Mouse (Mus musculus): ENCODE data around the gene Vmn1r87. TPM values are rescaled to one million over a fixed set of nuclear protein-coding genes. Genes with fewer than 3 reads are reported as not detected.
"Not testable (repeated sequence)": the region's sequence is repeated elsewhere in the genome, so short reads cannot be mapped to it uniquely, and the experiment has no call there.

The Vmn1r87 gene
- not detected for polyA plus RNA-seq (2012; fragmentation: generic; extraction: Trizol)
- long read RNA-seq, experiment 1, result 0 reads
- long read RNA-seq, experiment 2, result 0 reads

DNA sequence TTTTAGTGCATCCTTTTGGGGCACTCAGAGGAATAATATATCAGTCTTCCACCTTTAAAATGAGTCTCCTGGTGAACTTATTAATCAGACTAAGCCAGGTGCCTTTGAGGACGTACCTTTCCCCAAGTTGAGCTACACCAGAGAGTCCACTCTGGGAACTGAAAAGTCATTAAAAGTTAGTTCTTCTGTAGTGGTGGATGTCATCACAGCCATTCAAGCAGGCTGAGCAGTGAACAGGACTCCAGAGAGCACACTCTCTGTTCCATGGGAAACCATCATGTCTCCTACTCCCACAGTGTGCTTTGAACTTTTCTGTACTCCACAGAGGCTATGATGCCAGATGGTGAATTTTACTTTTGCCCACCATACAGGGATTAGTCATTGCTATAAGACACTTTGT is at the start of gene Vmn1r87:
TSS of gene Vmn1r87 (minus strand) at position 101 of the 400 bp plus-strand sequence.
- H3K27me3 ChIP-seq (ENCODE audit: control insufficient read depth, insufficient read depth, insufficient read length), result no peaks in the 10 kb centered on the region
- no peaks in the 10 kb centered on the region for H3K36me3 ChIP-seq (ENCODE audit: control insufficient read depth, insufficient read depth)
- no peak within 1 kb of the TSS for H3K4me3 ChIP-seq (ENCODE audit: insufficient read depth, poor library complexity, severe bottlenecking)
- H3K79me3 ChIP-seq (ENCODE audit: low read depth), result no peaks in the 10 kb centered on the region
- no peaks in the 10 kb centered on the region for H3K79me2 ChIP-seq (ENCODE audit: control insufficient read depth, insufficient read depth)
- H3ac ChIP-seq (ENCODE audit: control insufficient read depth, insufficient read length, low read depth), result no peak within 1 kb of the TSS
- no peak for TF ChIP-seq MYOD1 (IDR thresholded peaks at IDR 0.05; ENCODE audit: control insufficient read depth, insufficient read length, low read depth)
- no peak for TF ChIP-seq USF1 (IDR thresholded peaks at IDR 0.05; ENCODE audit: low read depth)
- TF ChIP-seq MAX (IDR thresholded peaks at IDR 0.05), result no peak
- no peak for TF ChIP-seq CEBPB (IDR thresholded peaks at IDR 0.05; ENCODE audit: low read depth)
- no peak for TF ChIP-seq FOSL1 (IDR thresholded peaks at IDR 0.05; ENCODE audit: insufficient read depth, low read length, poor library complexity, severe bottlenecking)
- no peak for TF ChIP-seq MYOG (IDR thresholded peaks at IDR 0.05; ENCODE audit: control insufficient read depth, extremely low read depth, insufficient read length)
- TF ChIP-seq CTCF (IDR thresholded peaks at IDR 0.05; ENCODE audit: control insufficient read depth, insufficient read depth, insufficient read length), result no peak

DNA sequence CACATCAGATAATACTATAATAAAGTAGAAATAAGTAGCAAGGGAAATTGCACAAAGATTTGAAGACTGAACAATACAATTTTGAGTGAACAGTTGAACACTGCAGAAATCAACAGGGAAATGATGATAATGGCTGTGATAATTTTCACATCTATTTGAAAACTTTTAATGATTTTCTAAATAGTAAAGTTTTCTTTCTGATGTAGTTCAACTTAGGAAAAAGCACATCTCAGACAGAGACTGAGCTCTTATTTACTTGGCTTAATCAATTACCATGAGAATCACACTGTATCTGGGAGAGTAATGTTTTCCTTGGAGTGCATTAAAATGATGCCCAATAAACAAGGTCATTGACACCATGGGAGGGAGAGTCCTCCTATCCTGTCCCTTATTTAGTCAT is 19.3 kb upstream of the Vmn1r87 start, which contains the start of gene Vmn1r88:
TSS of gene Vmn1r88 (plus strand) at position 301 of the 400 bp plus-strand sequence.
- no peaks in the 10 kb centered on the region for H3K36me3 ChIP-seq (ENCODE audit: control insufficient read depth, insufficient read depth)
- no peaks in the 10 kb centered on the region for H3K27me3 ChIP-seq (ENCODE audit: control insufficient read depth, insufficient read depth, insufficient read length)
- H3K79me3 ChIP-seq (ENCODE audit: low read depth), result no peaks in the 10 kb centered on the region
- no peak within 1 kb of the TSS for H3ac ChIP-seq (ENCODE audit: control insufficient read depth, insufficient read length, low read depth)
- no peaks in the 10 kb centered on the region for H3K79me2 ChIP-seq (ENCODE audit: control insufficient read depth, insufficient read depth)
- no peak for TF ChIP-seq MAX (IDR thresholded peaks at IDR 0.05)
- no peak for TF ChIP-seq USF1 (IDR thresholded peaks at IDR 0.05; ENCODE audit: low read depth)
- TF ChIP-seq FOSL1 (IDR thresholded peaks at IDR 0.05; ENCODE audit: insufficient read depth, low read length, poor library complexity, severe bottlenecking), result no peak
- no peak for TF ChIP-seq CEBPB (IDR thresholded peaks at IDR 0.05; ENCODE audit: low read depth)
- TF ChIP-seq MYOD1 (IDR thresholded peaks at IDR 0.05; ENCODE audit: control insufficient read depth, insufficient read length, low read depth), result no peak
- TF ChIP-seq CTCF (IDR thresholded peaks at IDR 0.05; ENCODE audit: control insufficient read depth, insufficient read depth, insufficient read length), result no peak
- no peak for TF ChIP-seq MYOG (IDR thresholded peaks at IDR 0.05; ENCODE audit: control insufficient read depth, extremely low read depth, insufficient read length)
- H3K4me3 ChIP-seq (ENCODE audit: insufficient read depth, poor library complexity, severe bottlenecking), result no peak within 1 kb of the TSS

DNA sequence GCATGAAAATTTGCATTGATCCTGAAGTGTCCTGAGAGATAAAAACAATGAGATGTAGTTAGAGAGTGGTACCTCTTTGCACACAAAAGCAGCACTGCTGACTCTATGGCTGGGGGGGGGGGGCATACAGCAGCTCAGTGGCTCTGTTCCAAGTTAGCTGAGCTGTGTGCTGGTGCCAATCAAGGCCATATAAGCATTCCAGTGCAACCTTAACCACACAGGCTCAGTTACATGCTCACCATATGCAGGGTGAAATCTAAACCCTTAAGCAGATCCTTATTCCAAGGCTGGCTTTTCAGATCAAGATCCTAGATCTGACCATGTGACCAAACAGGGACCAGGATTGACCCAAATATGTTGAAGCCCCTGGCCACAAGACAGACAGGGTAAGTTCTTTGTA is 2.6 kb downstream of the Vmn1r87 start:
- Histone ChIP-seq H3K4me3 (ENCODE audit: insufficient read depth, poor library complexity, severe bottlenecking) (no peak overlapping the region), H3K27me3 (ENCODE audit: control insufficient read depth, insufficient read depth, insufficient read length) (no peaks in the 10 kb centered on the region), H3K79me3 (ENCODE audit: low read depth) (no peaks in the 10 kb centered on the region), H3ac (ENCODE audit: control insufficient read depth, insufficient read length, low read depth) (no peak overlapping the region), H3K79me2 (ENCODE audit: control insufficient read depth, insufficient read depth) (no peaks in the 10 kb centered on the region), H3K36me3 (ENCODE audit: control insufficient read depth, insufficient read depth) (no peaks in the 10 kb centered on the region)
- no peak for TF ChIP-seq CTCF (IDR thresholded peaks at IDR 0.05; ENCODE audit: control insufficient read depth, insufficient read depth, insufficient read length)

DNA sequence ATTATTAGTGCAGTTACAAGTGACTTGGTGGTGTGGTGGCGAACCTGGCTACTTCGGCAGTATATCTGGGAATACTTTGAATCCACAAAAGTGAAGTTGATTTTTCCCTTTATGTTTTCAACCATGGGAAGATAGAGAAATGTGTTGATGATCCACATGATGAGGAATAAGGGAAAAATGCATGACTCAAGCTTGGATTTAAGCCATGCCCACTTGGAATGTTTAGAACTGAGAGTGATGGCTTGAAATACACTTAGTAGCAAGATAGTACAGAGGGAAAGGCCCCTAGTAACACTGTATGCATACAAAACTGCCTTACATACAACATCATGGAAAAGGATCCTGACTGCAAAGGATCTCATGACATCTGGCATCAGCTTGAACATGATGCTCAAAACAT is 8.1 kb downstream of the Vmn1r87 start:
- TF ChIP-seq MYOG (IDR thresholded peaks at IDR 0.05; ENCODE audit: control insufficient read depth, extremely low read depth, insufficient read length) (no peak), FOSL1 (IDR thresholded peaks at IDR 0.05; ENCODE audit: insufficient read depth, low read length, poor library complexity, severe bottlenecking) (no peak), MAX (IDR thresholded peaks at IDR 0.05) (no peak), USF1 (IDR thresholded peaks at IDR 0.05; ENCODE audit: low read depth) (no peak), CEBPB (IDR thresholded peaks at IDR 0.05; ENCODE audit: low read depth) (no peak), MYOD1 (IDR thresholded peaks at IDR 0.05; ENCODE audit: control insufficient read depth, insufficient read length, low read depth) (no peak), CTCF (IDR thresholded peaks at IDR 0.05; ENCODE audit: control insufficient read depth, insufficient read depth, insufficient read length) (no peak)
- H3K4me3 ChIP-seq (ENCODE audit: insufficient read depth, poor library complexity, severe bottlenecking), result no peak overlapping the region
- H3K79me3 ChIP-seq (ENCODE audit: low read depth), result no peaks in the 10 kb centered on the region
- H3K27me3 ChIP-seq (ENCODE audit: control insufficient read depth, insufficient read depth, insufficient read length), result no peaks in the 10 kb centered on the region
- no peaks in the 10 kb centered on the region for H3K79me2 ChIP-seq (ENCODE audit: control insufficient read depth, insufficient read depth)
- no peak overlapping the region for H3ac ChIP-seq (ENCODE audit: control insufficient read depth, insufficient read length, low read depth)
- H3K36me3 ChIP-seq (ENCODE audit: control insufficient read depth, insufficient read depth), result no peaks in the 10 kb centered on the region

- H3K36me3 ChIP-seq (ENCODE audit: control insufficient read depth, insufficient read depth); H3K4me3 ChIP-seq (ENCODE audit: insufficient read depth, poor library complexity, severe bottlenecking); H3K79me3 ChIP-seq (ENCODE audit: low read depth): not testable (repeated sequence)
Measured at GRCm38 (mm10) chr7:13123554-13124153, 16.3 kb downstream of the Vmn1r87 start.

GRCm38 (mm10) chr7:13119817-13120216 is 20.1 kb downstream of the Vmn1r87 start, which contains the start of gene Vmn1r86:
Vmn1r86 (minus strand) TSS chr7:13119917.
- H3K27me3 ChIP-seq (ENCODE audit: control insufficient read depth, insufficient read depth, insufficient read length), result no peaks in the 10 kb centered on the region
- H3K79me2 ChIP-seq (ENCODE audit: control insufficient read depth, insufficient read depth), result no peaks in the 10 kb centered on the region
- TF ChIP-seq MYOG (IDR thresholded peaks at IDR 0.05; ENCODE audit: control insufficient read depth, extremely low read depth, insufficient read length) (no peak), MAX (IDR thresholded peaks at IDR 0.05) (no peak), CTCF (IDR thresholded peaks at IDR 0.05; ENCODE audit: control insufficient read depth, insufficient read depth, insufficient read length) (no peak), FOSL1 (IDR thresholded peaks at IDR 0.05; ENCODE audit: insufficient read depth, low read length, poor library complexity, severe bottlenecking) (no peak), CEBPB (IDR thresholded peaks at IDR 0.05; ENCODE audit: low read depth) (no peak), USF1 (IDR thresholded peaks at IDR 0.05; ENCODE audit: low read depth) (no peak), MYOD1 (IDR thresholded peaks at IDR 0.05; ENCODE audit: control insufficient read depth, insufficient read length, low read depth) (no peak)
- H3K79me3 ChIP-seq (ENCODE audit: low read depth), result no peaks in the 10 kb centered on the region
- no peaks in the 10 kb centered on the region for H3K36me3 ChIP-seq (ENCODE audit: control insufficient read depth, insufficient read depth)
- no peak within 1 kb of the TSS for H3ac ChIP-seq (ENCODE audit: control insufficient read depth, insufficient read length, low read depth)
- H3K4me3 ChIP-seq (ENCODE audit: insufficient read depth, poor library complexity, severe bottlenecking), result no peak within 1 kb of the TSS

More at GRCm38 (mm10) chr7:13123554-13124153, 16.3 kb downstream of the Vmn1r87 start:
- not testable (repeated sequence) for H3K79me2 ChIP-seq (ENCODE audit: control insufficient read depth, insufficient read depth); H3ac ChIP-seq (ENCODE audit: control insufficient read depth, insufficient read length, low read depth); H3K27me3 ChIP-seq (ENCODE audit: control insufficient read depth, insufficient read depth, insufficient read length)
